Mouse (Mus musculus): ENCODE data around the gene Myo1d. TPM values are rescaled to one million over a fixed set of nuclear protein-coding genes. Genes with fewer than 3 reads are reported as not detected.
A peak's percentile ranks its signal among the peaks of the same experiment; 100 is the strongest.

Myo1d gene
- total and polyA plus RNA-seq, 3 experiments, result 15.9 to 81.1 (median 41.7) TPM

DNA sequence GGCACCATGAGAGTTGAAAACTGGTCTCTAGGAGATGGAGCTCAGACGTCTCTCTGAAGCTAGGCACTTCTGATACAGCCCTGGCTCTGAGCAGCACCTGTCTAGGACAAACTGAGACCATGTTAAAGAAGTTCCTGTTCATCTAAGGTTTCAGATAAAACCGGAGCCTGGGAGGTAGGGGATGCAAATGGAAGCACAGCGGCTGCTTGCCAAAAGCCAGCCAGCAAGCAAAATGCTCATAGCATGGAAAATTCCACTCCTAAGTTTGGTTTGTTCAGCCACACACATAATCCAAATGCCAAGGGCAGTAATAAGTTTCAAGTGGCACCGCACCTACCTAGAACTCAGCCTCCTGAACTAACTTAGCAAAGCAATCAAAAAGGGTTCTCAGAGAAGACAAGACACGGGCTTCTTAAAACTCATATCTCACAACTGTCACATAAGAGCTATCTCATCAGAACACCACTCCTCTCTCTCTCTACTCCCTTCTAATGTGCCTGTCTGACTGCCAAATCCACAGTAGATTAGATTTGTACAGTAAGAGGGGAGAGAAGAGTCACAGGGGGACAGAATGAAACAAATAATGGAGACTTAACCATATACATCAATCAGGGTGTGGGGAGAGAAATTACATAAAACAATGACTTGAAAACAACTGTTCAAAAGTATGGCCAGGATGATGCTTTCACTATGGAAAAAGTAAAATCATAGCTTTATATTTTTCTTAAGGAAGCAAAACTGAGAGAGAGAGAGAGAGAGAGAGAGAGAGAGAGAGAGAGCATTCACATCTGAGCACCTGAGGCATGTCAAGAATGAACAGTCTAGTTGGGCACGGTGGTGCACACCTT, 13.1 kb downstream of the Myo1d start (continued):
- TF ChIP-seq BHLHE40 (IDR thresholded peaks at IDR 0.05; ENCODE audit: borderline replicate concordance, low read depth, low read length) (peak; percentile 67; the same call in 1 of the 2 replicates), MAFK (IDR thresholded peaks at IDR 0.05; ENCODE audit: borderline replicate concordance, low read depth, low read length) (peak; percentile 60; the same call in 1 of the 2 replicates), POLR2AphosphoS5 (IDR thresholded peaks at IDR 0.05; ENCODE audit: borderline replicate concordance, low read depth, low read length) (no peak), MYC (IDR thresholded peaks at IDR 0.05; ENCODE audit: low read depth, low read length) (peak; percentile 58; the same call in 1 of the 2 replicates), GATA1 (IDR thresholded peaks at IDR 0.05; ENCODE audit: low read depth, low read length) (peak; percentile 97), MEF2A (IDR thresholded peaks at IDR 0.05; ENCODE audit: extremely low read depth, insufficient replicate concordance, low read depth, low read length, poor library complexity, severe bottlenecking) (no peak; the same call in 1 of the 2 replicates), HCFC1 (IDR thresholded peaks at IDR 0.05; ENCODE audit: low read depth, low read length) (peak; percentile 44), ZNF384 (IDR thresholded peaks at IDR 0.05; ENCODE audit: low read depth, low read length) (0 out of 2 replicates have a peak, but pooled peaks have one; percentile 27), ELF1 (IDR thresholded peaks at IDR 0.05; ENCODE audit: low read depth, low read length) (0 out of 2 replicates have a peak, but pooled peaks have one; percentile 16), GABPA (IDR thresholded peaks at IDR 0.05; ENCODE audit: low read depth, low read length) (no peak), KAT2A (conservative IDR thresholded peaks at IDR 0.05; ENCODE audit: low read depth, low read length) (peak; percentile 25; the same call in 1 of the 2 replicates), MYB (IDR thresholded peaks at IDR 0.05; ENCODE audit: low read depth, low read length) (peak; percentile 90), E2F4 (IDR thresholded peaks at IDR 0.05; ENCODE audit: borderline replicate concordance, low read depth, low read length) (no peak), MXI1 (IDR thresholded peaks at IDR 0.05; ENCODE audit: low read depth, low read length) (peak; percentile 66), TAL1 (IDR thresholded peaks at IDR 0.05; ENCODE audit: low read length) (peak; percentile 70), TCF12 (IDR thresholded peaks at IDR 0.05; ENCODE audit: low read depth, low read length) (peak; percentile 96), ZMIZ1 (IDR thresholded peaks at IDR 0.05; ENCODE audit: low read depth, low read length) (peak; percentile 29; the same call in 1 of the 2 replicates), RAD21 (IDR thresholded peaks at IDR 0.05; ENCODE audit: low read depth, low read length) (no peak), SMC3 (IDR thresholded peaks at IDR 0.05; ENCODE audit: low read depth, low read length) (no peak), NRF1 (IDR thresholded peaks at IDR 0.05; ENCODE audit: insufficient read depth, low read depth, low read length, poor library complexity, severe bottlenecking) (no peak), POLR2A (IDR thresholded peaks at IDR 0.05; ENCODE audit: control insufficient read depth in 1 of 2, insufficient read depth in 1 of 2, low read depth in 1 of 2, low read length in 2 of 2, poor library complexity in 1 of 2) (peak in 1 of 2 experiments; percentile 59; a peak in 2 of 4 replicates), JUND (IDR thresholded peaks at IDR 0.05; ENCODE audit: low read depth, low read length) (peak; percentile 92), ZC3H11A (IDR thresholded peaks at IDR 0.05; ENCODE audit: low read depth, low read length) (no peak)

All from MEL (cell line).